Mouse (Mus musculus): ENCODE data around the gene Mlph.

DNA sequence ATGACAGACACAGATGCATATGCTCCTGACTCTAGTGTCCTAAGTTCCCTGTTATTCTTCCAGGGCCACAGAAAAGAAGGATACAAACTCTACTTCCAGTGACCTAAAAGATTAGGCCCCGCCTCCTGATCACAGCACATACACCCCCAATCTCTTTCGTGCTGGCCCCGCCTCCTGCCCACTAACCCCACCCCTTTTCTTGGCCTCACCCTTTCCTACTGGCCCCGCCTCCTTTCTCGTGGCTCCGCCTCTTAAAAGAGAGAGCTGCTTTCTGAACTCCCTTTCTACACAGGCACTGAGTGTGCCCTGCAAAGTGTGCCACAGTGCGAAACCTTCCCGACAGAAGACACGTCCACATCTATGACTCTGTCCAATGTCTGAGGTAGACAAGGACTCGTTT lies 30.3 kb downstream of the Mlph start:
- TF ChIP-seq CTCF (conservative IDR thresholded peaks at IDR 0.05; ENCODE audit: low read length) (no peak), NANOG (IDR thresholded peaks at IDR 0.05; ENCODE audit: borderline replicate concordance, low read length) (no peak), POU5F1 (IDR thresholded peaks at IDR 0.05; ENCODE audit: borderline replicate concordance, low read length) (no peak)

Data from E14TG2a.4 (cell line).